Mouse (Mus musculus) layer of hippocampus, postnatal 14 days (tissue): ENCODE measurements around the gene Cep350. TPM values are rescaled to one million over a fixed set of nuclear protein-coding genes. Genes with fewer than 3 reads are reported as not detected.
"Not testable (repeated sequence)": the region's sequence is repeated elsewhere in the genome, so short reads cannot be mapped to it uniquely, and the experiment has no call there.

Experiments
- DNase-seq, 2 experiments: peaks; one replicate each; pipeline ENCODE4 v3.0.0; 2021 to 2022; ENCODE audit warnings: low spot score in 2 of 2, mixed read lengths in 1 of 2
- total RNA-seq, 2 experiments: library from RNA; stranded (reverse); gene quantifications; 2 replicates each; pipeline ENCODE4 v1.2.3; 2021

Cep350 gene
- total RNA-seq, 2 experiments from 2014 or later: 39.8 to 43.0 TPM

GRCm38 (mm10) chr1:155894382-155894781 is 78.7 kb downstream of the Cep350 start:
- no peak for DNase-seq

GRCm38 (mm10) chr1:155886846-155887245 is 86.2 kb downstream of the Cep350 start:
- no peak for DNase-seq

GRCm38 (mm10) chr1:155882646-155883231 is 90.3 kb downstream of the Cep350 start:
- DNase-seq: not testable (repeated sequence)

GRCm38 (mm10) chr1:155879596-155879995 is 93.5 kb downstream of the Cep350 start:
- no peak for DNase-seq

- DNase-seq: no peak
Measured at GRCm38 (mm10) chr1:155862967-155863366, 110.1 kb downstream of the Cep350 start.

GRCm38 (mm10) chr1:155854926-155855702 is 117.9 kb downstream of the Cep350 start:
- DNase-seq: peak in 1 of 2 experiments; percentile 14

GRCm38 (mm10) chr1:155853009-155853408 is 120.0 kb downstream of the Cep350 start:
- DNase-seq: no peak

GRCm38 (mm10) chr1:155844235-155844634 is 128.8 kb downstream of the Cep350 start:
- no peak for DNase-seq

- no peak for DNase-seq
Measured at GRCm38 (mm10) chr1:155843538-155843937, 129.5 kb downstream of the Cep350 start.

- no peak for DNase-seq
Measured at GRCm38 (mm10) chr1:155835667-155836066, 137.4 kb downstream of the Cep350 start.

GRCm38 (mm10) chr1:155833610-155834009 is 139.4 kb downstream of the Cep350 start:
- DNase-seq: no peak

- DNase-seq: no peak
Measured at GRCm38 (mm10) chr1:155831958-155832357, 141.1 kb downstream of the Cep350 start.

- DNase-seq: no peak
Measured at GRCm38 (mm10) chr1:155830861-155831260, 142.2 kb downstream of the Cep350 start.

- DNase-seq: no peak
Measured at GRCm38 (mm10) chr1:155827703-155828295, 145.3 kb downstream of the Cep350 start.

- no peak for DNase-seq
Measured at GRCm38 (mm10) chr1:155826803-155827395, 146.2 kb downstream of the Cep350 start.

GRCm38 (mm10) chr1:155825940-155826716 is 146.9 kb downstream of the Cep350 start:
- DNase-seq: no peak

- no peak for DNase-seq
Measured at GRCm38 (mm10) chr1:155820646-155821045, 152.4 kb downstream of the Cep350 start.

- DNase-seq: no peak
Measured at GRCm38 (mm10) chr1:155816167-155816566, 156.9 kb downstream of the Cep350 start.

- DNase-seq: peak; percentile 80 to 81
Measured at GRCm38 (mm10) chr1:155812581-155813499, 160.2 kb downstream of the Cep350 start, which contains the start of gene Qsox1. Qsox1 (minus strand) TSS chr1:155812889.
